Mouse (Mus musculus): Measurements from ENCODE around the gene Nans. TPM values are rescaled to one million over a fixed set of nuclear protein-coding genes. Genes with fewer than 3 reads are reported as not detected.

The Nans gene
- polyA plus RNA-seq, 1 experiment from 2014 or later, result 23.8 TPM

- Histone ChIP-seq H3K9me3 (ENCODE audit: low read length) (no peaks in the 10 kb centered on the region), H3K9ac (replicated peaks) (peak overlapping the region; percentile 88), H3K4me2 (ENCODE audit: low read depth, low read length) (peak overlapping the region; percentile 75), H3K36me3 (replicated peaks; ENCODE audit: insufficient read depth, low read length) (peaks cover 24% of the 10 kb centered on the region), H3K4me1 (ENCODE audit: insufficient read depth) (peaks cover 61% of the 10 kb centered on the region), H3K27me3 (ENCODE audit: insufficient read depth, low read length) (no peaks in the 10 kb centered on the region), H3K27ac (ENCODE audit: low read depth) (peak overlapping the region; percentile 94), H3K4me3 (ENCODE audit: low read depth, low read length) (peak overlapping the region; percentile 70)
- no peak for TF ChIP-seq CTCF (IDR thresholded peaks at IDR 0.05; ENCODE audit: low read depth)
- peak; percentile 36; the same call in 1 of the 2 replicates for TF ChIP-seq EP300 (IDR thresholded peaks at IDR 0.05; ENCODE audit: low read depth)
- 46% methylated on average over 5 of the region's 5 CpGs for WGBS (ENCODE audit: insufficient replicate concordance)
- ATAC-seq (no peak), DNase-seq (no peak)
Observed at GRCm38 (mm10) chr4:46454097-46454864, 34.8 kb upstream of the Nans start.

GRCm38 (mm10) chr4:46456762-46457161, 32.3 kb upstream of the Nans start:
- TF ChIP-seq EP300 (IDR thresholded peaks at IDR 0.05; ENCODE audit: low read depth) (no peak), CTCF (IDR thresholded peaks at IDR 0.05; ENCODE audit: low read depth) (no peak)
- Histone ChIP-seq H3K36me3 (replicated peaks; ENCODE audit: insufficient read depth, low read length) (peaks cover 49% of the 10 kb centered on the region), H3K4me3 (ENCODE audit: low read depth, low read length) (no peak overlapping the region), H3K4me1 (ENCODE audit: insufficient read depth) (peaks cover 53% of the 10 kb centered on the region), H3K27me3 (ENCODE audit: insufficient read depth, low read length) (no peaks in the 10 kb centered on the region), H3K4me2 (ENCODE audit: low read depth, low read length) (peak overlapping the region; percentile 75), H3K27ac (ENCODE audit: low read depth) (0 out of 2 replicates have a peak overlapping the region, but pooled peaks have one; percentile 9), H3K9ac (replicated peaks) (0 out of 2 replicates have a peak overlapping the region, but pooled peaks have one; percentile 27), H3K9me3 (ENCODE audit: low read length) (no peaks in the 10 kb centered on the region)
- WGBS (ENCODE audit: insufficient replicate concordance), result 63% methylated on average over 4 of the region's 4 CpGs
- DNase-seq (no peak), ATAC-seq (no peak)

GRCm38 (mm10) chr4:46457186-46457585, 31.9 kb upstream of the Nans start:
- H3K9me3 ChIP-seq (ENCODE audit: low read length), result no peaks in the 10 kb centered on the region
- H3K27me3 ChIP-seq (ENCODE audit: insufficient read depth, low read length), result no peaks in the 10 kb centered on the region
- H3K27ac ChIP-seq (ENCODE audit: low read depth), result 0 out of 2 replicates have a peak overlapping the region, but pooled peaks have one; percentile 9
- no peak for DNase-seq
- no peak overlapping the region for H3K4me3 ChIP-seq (ENCODE audit: low read depth, low read length)
- peaks cover 53% of the 10 kb centered on the region for H3K4me1 ChIP-seq (ENCODE audit: insufficient read depth)
- ATAC-seq, result no peak
- H3K36me3 ChIP-seq (replicated peaks; ENCODE audit: insufficient read depth, low read length), result peaks cover 53% of the 10 kb centered on the region
- WGBS (ENCODE audit: insufficient replicate concordance), result 82% methylated on average over 3 of the region's 3 CpGs
- H3K4me2 ChIP-seq (ENCODE audit: low read depth, low read length), result peak overlapping the region; percentile 75
- H3K9ac ChIP-seq (replicated peaks), result no peak overlapping the region
- TF ChIP-seq CTCF (IDR thresholded peaks at IDR 0.05; ENCODE audit: low read depth) (no peak), EP300 (IDR thresholded peaks at IDR 0.05; ENCODE audit: low read depth) (no peak)

- ATAC-seq (no peak), DNase-seq (no peak)
- peaks cover 66% of the 10 kb centered on the region for H3K36me3 ChIP-seq (replicated peaks; ENCODE audit: insufficient read depth, low read length)
- no peak overlapping the region for H3K4me2 ChIP-seq (ENCODE audit: low read depth, low read length)
- no peaks in the 10 kb centered on the region for H3K9me3 ChIP-seq (ENCODE audit: low read length)
- no peak overlapping the region for H3K27ac ChIP-seq (ENCODE audit: low read depth)
- no peak overlapping the region for H3K9ac ChIP-seq (replicated peaks)
- TF ChIP-seq CTCF (IDR thresholded peaks at IDR 0.05; ENCODE audit: low read depth) (peak; percentile 43), EP300 (IDR thresholded peaks at IDR 0.05; ENCODE audit: low read depth) (no peak)
- no peak overlapping the region for H3K4me3 ChIP-seq (ENCODE audit: low read depth, low read length)
- H3K27me3 ChIP-seq (ENCODE audit: insufficient read depth, low read length), result no peaks in the 10 kb centered on the region
- WGBS (ENCODE audit: insufficient replicate concordance), result 89% methylated on average over 2 of the region's 2 CpGs
- H3K4me1 ChIP-seq (ENCODE audit: insufficient read depth), result peaks cover 42% of the 10 kb centered on the region
Observed at GRCm38 (mm10) chr4:46458411-46458810, 30.6 kb upstream of the Nans start.

- Histone ChIP-seq H3K36me3 (replicated peaks; ENCODE audit: insufficient read depth, low read length) (peaks cover 95% of the 10 kb centered on the region), H3K4me2 (ENCODE audit: low read depth, low read length) (no peak overlapping the region), H3K27ac (ENCODE audit: low read depth) (no peak overlapping the region), H3K27me3 (ENCODE audit: insufficient read depth, low read length) (no peaks in the 10 kb centered on the region), H3K4me3 (ENCODE audit: low read depth, low read length) (no peak overlapping the region), H3K9ac (replicated peaks) (no peak overlapping the region), H3K9me3 (ENCODE audit: low read length) (no peaks in the 10 kb centered on the region), H3K4me1 (ENCODE audit: insufficient read depth) (no peaks in the 10 kb centered on the region; the same call in 1 of the 2 replicates)
- no peak for TF ChIP-seq EP300 (IDR thresholded peaks at IDR 0.05; ENCODE audit: low read depth)
- TF ChIP-seq CTCF (IDR thresholded peaks at IDR 0.05; ENCODE audit: low read depth), result peak; percentile 73
- WGBS (ENCODE audit: insufficient replicate concordance), result 78% methylated on average over 7 of the region's 7 CpGs
- peak; percentile 70 for DNase-seq
- peak; percentile 65; the same call in 1 of the 2 replicates for ATAC-seq
Observed at GRCm38 (mm10) chr4:46463130-46463830, 25.8 kb upstream of the Nans start.

- ATAC-seq (no peak), DNase-seq (no peak)
- Histone ChIP-seq H3K27me3 (ENCODE audit: insufficient read depth, low read length) (no peaks in the 10 kb centered on the region), H3K9ac (replicated peaks) (no peak overlapping the region), H3K4me1 (ENCODE audit: insufficient read depth) (no peaks in the 10 kb centered on the region), H3K9me3 (ENCODE audit: low read length) (no peaks in the 10 kb centered on the region), H3K4me3 (ENCODE audit: low read depth, low read length) (no peak overlapping the region), H3K36me3 (replicated peaks; ENCODE audit: insufficient read depth, low read length) (peaks cover 99% of the 10 kb centered on the region), H3K4me2 (ENCODE audit: low read depth, low read length) (no peak overlapping the region), H3K27ac (ENCODE audit: low read depth) (no peak overlapping the region)
- peak; percentile 40 for TF ChIP-seq CTCF (IDR thresholded peaks at IDR 0.05; ENCODE audit: low read depth)
- no peak for TF ChIP-seq EP300 (IDR thresholded peaks at IDR 0.05; ENCODE audit: low read depth)
- 93% methylated on average over 3 of the region's 3 CpGs for WGBS (ENCODE audit: insufficient replicate concordance)
Observed at GRCm38 (mm10) chr4:46465740-46466139, 23.3 kb upstream of the Nans start.
